Mouse (Mus musculus): ENCODE measurements around the gene D630045J12Rik. TPM values are rescaled to one million over a fixed set of nuclear protein-coding genes. Genes with fewer than 3 reads are reported as not detected.
A peak's percentile ranks its signal among the peaks of the same experiment; 100 is the strongest.

D630045J12Rik gene
- polyA plus RNA-seq, 1 experiment from 2014 or later, result 8.2 TPM

GRCm38 (mm10) chr6:38123471-38124206 is 130.2 kb downstream of the D630045J12Rik start:
- Histone ChIP-seq H3K4me1 (peaks cover 15% of the 10 kb centered on the region), H3K9ac (no peak overlapping the region), H3K4me2 (replicated peaks) (no peak overlapping the region), H3K27me3 (no peaks in the 10 kb centered on the region), H3K36me3 (peaks cover 39% of the 10 kb centered on the region), H3K27ac (no peak overlapping the region; the same call in 1 of the 2 replicates), H3K4me3 (no peak overlapping the region), H3K9me3 (0 out of 2 replicates have a peak, but pooled peaks cover 4% of the 10 kb centered on the region)
- ATAC-seq (ENCODE audit: low FRiP score, low read depth), result peak; percentile 14; the same call in 1 of the 2 replicates
- WGBS, result 61% methylated on average over 18 of the region's 18 CpGs

- no peak overlapping the region for H3K4me3 ChIP-seq
- H3K27ac ChIP-seq, result no peak overlapping the region
These were observed 131.0 kb downstream of the D630045J12Rik start for GRCm38 (mm10) chr6:38122791-38123190.

GRCm38 (mm10) chr6:38121843-38122242 is 132.0 kb downstream of the D630045J12Rik start:
- Histone ChIP-seq H3K4me1 (peaks cover 15% of the 10 kb centered on the region), H3K27ac (no peak overlapping the region), H3K9ac (no peak overlapping the region), H3K9me3 (0 out of 2 replicates have a peak, but pooled peaks cover 4% of the 10 kb centered on the region), H3K36me3 (peaks cover 21% of the 10 kb centered on the region), H3K27me3 (no peaks in the 10 kb centered on the region), H3K4me3 (no peak overlapping the region), H3K4me2 (replicated peaks) (no peak overlapping the region)
- ATAC-seq (ENCODE audit: low FRiP score, low read depth), result no peak
- 83% methylated on average over 5 of the region's 5 CpGs for WGBS

More at GRCm38 (mm10) chr6:38122791-38123190, 131.0 kb downstream of the D630045J12Rik start:
- Histone ChIP-seq H3K9ac (no peak overlapping the region), H3K4me2 (replicated peaks) (no peak overlapping the region), H3K27me3 (no peaks in the 10 kb centered on the region), H3K9me3 (0 out of 2 replicates have a peak, but pooled peaks cover 4% of the 10 kb centered on the region), H3K4me1 (peaks cover 15% of the 10 kb centered on the region), H3K36me3 (peaks cover 30% of the 10 kb centered on the region)
- ATAC-seq (ENCODE audit: low FRiP score, low read depth), result no peak
- 72% methylated on average over 6 of the region's 6 CpGs for WGBS

- no peak overlapping the region for H3K4me2 ChIP-seq (replicated peaks)
- ATAC-seq (ENCODE audit: low FRiP score, low read depth), result peak; percentile 71
These were observed 133.0 kb downstream of the D630045J12Rik start for GRCm38 (mm10) chr6:38120681-38121371.

GRCm38 (mm10) chr6:38118341-38118740 is 135.5 kb downstream of the D630045J12Rik start:
- no peak overlapping the region for H3K4me3 ChIP-seq
- H3K4me2 ChIP-seq (replicated peaks), result no peak overlapping the region
- no peaks in the 10 kb centered on the region for H3K36me3 ChIP-seq
- no peak overlapping the region for H3K27ac ChIP-seq
- 94% methylated on average over 6 of the region's 6 CpGs for WGBS
- no peaks in the 10 kb centered on the region for H3K9me3 ChIP-seq
- ATAC-seq (ENCODE audit: low FRiP score, low read depth), result no peak
- no peaks in the 10 kb centered on the region for H3K27me3 ChIP-seq
- H3K9ac ChIP-seq, result no peak overlapping the region
- peaks cover 2% of the 10 kb centered on the region for H3K4me1 ChIP-seq

More at GRCm38 (mm10) chr6:38120681-38121371, 133.0 kb downstream of the D630045J12Rik start:
- H3K27ac ChIP-seq, result 0 out of 2 replicates have a peak overlapping the region, but pooled peaks have one; percentile 52
- H3K27me3 ChIP-seq, result no peaks in the 10 kb centered on the region
- WGBS, result 56% methylated on average over 9 of the region's 9 CpGs
- peaks cover 10% of the 10 kb centered on the region for H3K36me3 ChIP-seq
- H3K9me3 ChIP-seq, result 0 out of 2 replicates have a peak, but pooled peaks cover 4% of the 10 kb centered on the region
- H3K4me3 ChIP-seq, result no peak overlapping the region
- peaks cover 15% of the 10 kb centered on the region for H3K4me1 ChIP-seq
- no peak overlapping the region for H3K9ac ChIP-seq

GRCm38 (mm10) chr6:38116107-38116770 is 137.6 kb downstream of the D630045J12Rik start:
- ATAC-seq (ENCODE audit: low FRiP score, low read depth), result no peak
- Histone ChIP-seq H3K27me3 (no peaks in the 10 kb centered on the region), H3K9ac (no peak overlapping the region), H3K9me3 (no peaks in the 10 kb centered on the region), H3K4me1 (no peaks in the 10 kb centered on the region), H3K36me3 (no peaks in the 10 kb centered on the region), H3K27ac (no peak overlapping the region), H3K4me2 (replicated peaks) (no peak overlapping the region), H3K4me3 (no peak overlapping the region)
- 56% methylated on average over 4 of the region's 4 CpGs for WGBS

- Histone ChIP-seq H3K9ac (no peak overlapping the region), H3K36me3 (no peaks in the 10 kb centered on the region), H3K27ac (no peak overlapping the region), H3K27me3 (no peaks in the 10 kb centered on the region), H3K4me3 (no peak overlapping the region), H3K4me2 (replicated peaks) (no peak overlapping the region), H3K9me3 (no peaks in the 10 kb centered on the region), H3K4me1 (peaks cover 5% of the 10 kb centered on the region; the same call in 1 of the 2 replicates)
- 70% methylated on average over 9 of the region's 9 CpGs for WGBS
- ATAC-seq (ENCODE audit: low FRiP score, low read depth), result no peak
These were observed 142.9 kb downstream of the D630045J12Rik start for GRCm38 (mm10) chr6:38110859-38111258.

GRCm38 (mm10) chr6:38109871-38110270 is 143.9 kb downstream of the D630045J12Rik start:
- 13% methylated on average over 9 of the region's 9 CpGs for WGBS
- ATAC-seq (ENCODE audit: low FRiP score, low read depth), result no peak
- H3K36me3 ChIP-seq, result no peaks in the 10 kb centered on the region
- H3K27me3 ChIP-seq, result no peaks in the 10 kb centered on the region
- H3K9ac ChIP-seq, result 0 out of 2 replicates have a peak overlapping the region, but pooled peaks have one; percentile 3
- no peak overlapping the region for H3K27ac ChIP-seq
- H3K4me3 ChIP-seq, result no peak overlapping the region
- no peaks in the 10 kb centered on the region for H3K9me3 ChIP-seq
- peaks cover 5% of the 10 kb centered on the region; the same call in 1 of the 2 replicates for H3K4me1 ChIP-seq
- H3K4me2 ChIP-seq (replicated peaks), result peak overlapping the region; percentile 28

- no peaks in the 10 kb centered on the region for H3K36me3 ChIP-seq
- H3K9ac ChIP-seq, result 0 out of 2 replicates have a peak within 1 kb of the TSS, but pooled peaks have one; percentile 3
- peak within 1 kb of the TSS; percentile 28 for H3K4me2 ChIP-seq (replicated peaks)
- WGBS, result 24% methylated on average over 9 of the region's 9 CpGs
- H3K4me1 ChIP-seq, result peaks cover 5% of the 10 kb centered on the region; the same call in 1 of the 2 replicates
- no peak for ATAC-seq (ENCODE audit: low FRiP score, low read depth)
- H3K4me3 ChIP-seq, result no peak within 1 kb of the TSS
- no peaks in the 10 kb centered on the region for H3K9me3 ChIP-seq
- H3K27ac ChIP-seq, result no peak within 1 kb of the TSS
- no peaks in the 10 kb centered on the region for H3K27me3 ChIP-seq
These were observed 144.5 kb downstream of the D630045J12Rik start, which contains the start of gene Tmem213 for GRCm38 (mm10) chr6:38109160-38109795. Gene Tmem213 (plus strand): TSS chr6:38109255.

- H3K27ac ChIP-seq, result no peak overlapping the region
- no peak overlapping the region for H3K9ac ChIP-seq
- no peak overlapping the region for H3K4me2 ChIP-seq (replicated peaks)
- no peaks in the 10 kb centered on the region for H3K9me3 ChIP-seq
- 91% methylated on average over 5 of the region's 5 CpGs for WGBS
- H3K4me1 ChIP-seq, result peaks cover 12% of the 10 kb centered on the region
- no peak for ATAC-seq (ENCODE audit: low FRiP score, low read depth)
- H3K27me3 ChIP-seq, result no peaks in the 10 kb centered on the region
- no peaks in the 10 kb centered on the region for H3K36me3 ChIP-seq
- H3K4me3 ChIP-seq, result no peak overlapping the region
These were observed 145.4 kb downstream of the D630045J12Rik start for GRCm38 (mm10) chr6:38108449-38108848.

- no peak overlapping the region for H3K4me3 ChIP-seq
- H3K36me3 ChIP-seq, result no peaks in the 10 kb centered on the region
- H3K27me3 ChIP-seq, result no peaks in the 10 kb centered on the region
- no peak overlapping the region for H3K27ac ChIP-seq
- no peaks in the 10 kb centered on the region for H3K9me3 ChIP-seq
- peaks cover 12% of the 10 kb centered on the region for H3K4me1 ChIP-seq
- no peak for ATAC-seq (ENCODE audit: low FRiP score, low read depth)
- WGBS, result 85% methylated on average over 9 of the region's 9 CpGs
- no peak overlapping the region for H3K9ac ChIP-seq
- H3K4me2 ChIP-seq (replicated peaks), result no peak overlapping the region
These were observed 147.9 kb downstream of the D630045J12Rik start for GRCm38 (mm10) chr6:38105924-38106323.

Data from limb, embryonic 13.5 days (tissue).